Mouse (Mus musculus) CD8-positive naive resting alpha-beta T cell, adult 2 months (primary cell): ENCODE results near the gene Thoc3.

Experiments used
- DNase-seq, 2 experiments: peaks; one replicate each; pipeline ENCODE4 v3.0.0; 2022; ENCODE audit warnings: low read depth in 2 of 2, low spot score in 2 of 2

Gene Thoc3

DNA sequence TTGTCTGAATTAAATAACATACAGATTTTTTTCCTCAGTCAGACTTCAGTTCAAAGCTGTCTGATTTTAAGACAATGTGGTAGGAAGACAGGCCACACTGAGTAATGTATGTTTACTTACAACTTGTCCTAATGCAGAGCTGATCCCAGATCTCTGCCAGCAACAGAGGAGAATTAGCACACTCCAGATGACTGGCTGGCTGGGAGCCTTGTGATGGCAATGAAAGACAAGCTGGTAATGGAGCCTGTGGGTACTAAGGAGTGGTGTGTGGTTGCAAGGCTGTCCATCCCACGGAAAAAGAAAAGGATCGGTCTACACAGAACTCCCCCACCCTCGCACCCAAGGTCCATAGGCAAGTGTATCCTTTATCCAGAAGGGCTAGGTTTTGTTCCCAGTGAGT, 25.0 kb downstream of the Thoc3 start:
- no peak for DNase-seq

DNA sequence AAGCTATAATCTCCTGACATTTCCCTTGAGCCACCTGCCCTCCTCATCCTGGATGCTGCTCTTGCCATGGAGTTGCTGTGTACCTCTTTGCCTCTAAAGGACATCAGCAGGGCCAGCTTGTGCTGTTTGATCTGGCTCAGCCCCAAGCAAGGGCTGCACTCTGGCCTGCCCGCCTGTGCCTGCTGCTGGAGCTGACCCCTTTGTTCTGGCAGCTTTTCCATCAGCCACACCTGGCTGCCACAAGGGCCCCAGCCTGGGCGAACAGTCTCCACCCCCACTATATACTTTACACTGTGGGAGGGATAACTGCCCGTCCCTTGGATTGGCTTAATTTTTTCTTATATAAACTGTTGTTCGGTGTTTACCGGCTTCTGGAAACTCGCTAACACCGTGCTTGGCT, 28.7 kb downstream of the Thoc3 start:
- no peak for DNase-seq

DNA sequence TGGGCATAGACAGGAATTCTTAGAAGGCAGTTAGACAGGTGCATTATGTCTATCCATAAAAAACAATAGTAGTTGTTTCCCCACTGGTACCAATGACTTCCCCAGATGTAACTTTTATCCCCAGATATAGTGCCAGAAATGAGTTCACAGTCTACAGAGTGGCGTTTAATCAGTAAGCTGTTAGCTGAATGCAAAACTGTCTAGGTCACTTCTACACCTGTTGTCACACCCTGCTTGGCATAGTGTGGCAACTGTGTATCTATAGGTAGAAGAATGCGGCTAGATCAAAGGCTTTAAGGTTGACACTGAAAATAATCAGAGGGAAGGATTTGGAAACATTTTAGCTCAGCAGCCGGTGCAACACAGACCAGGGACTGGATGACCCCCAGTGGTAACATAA, 29.8 kb downstream of the Thoc3 start:
- DNase-seq = no peak

- no peak for DNase-seq
Observed at GRCm38 (mm10) chr13:54437083-54437482, 31.6 kb downstream of the Thoc3 start.

DNA sequence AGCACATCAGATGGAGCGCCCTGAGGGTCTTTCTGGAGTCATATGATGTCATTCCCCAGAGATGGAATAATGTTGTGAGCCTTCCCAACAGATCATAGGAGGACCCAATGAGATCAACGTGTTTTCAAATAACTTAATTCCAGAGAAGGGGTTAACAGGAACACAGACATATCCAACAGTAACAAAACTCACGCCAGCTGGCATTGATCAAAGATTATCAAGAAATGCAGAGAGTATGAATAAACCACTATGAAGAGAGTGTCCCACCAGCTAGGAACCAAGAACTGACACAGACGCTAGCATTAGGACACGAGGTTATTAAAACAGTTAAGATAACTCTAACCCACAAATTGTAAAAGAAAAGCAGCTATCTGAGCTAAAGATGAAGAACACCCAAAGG, 32.0 kb downstream of the Thoc3 start:
- DNase-seq = no peak

GRCm38 (mm10) chr13:54431161-54431560, 37.5 kb downstream of the Thoc3 start:
- DNase-seq = no peak

DNA sequence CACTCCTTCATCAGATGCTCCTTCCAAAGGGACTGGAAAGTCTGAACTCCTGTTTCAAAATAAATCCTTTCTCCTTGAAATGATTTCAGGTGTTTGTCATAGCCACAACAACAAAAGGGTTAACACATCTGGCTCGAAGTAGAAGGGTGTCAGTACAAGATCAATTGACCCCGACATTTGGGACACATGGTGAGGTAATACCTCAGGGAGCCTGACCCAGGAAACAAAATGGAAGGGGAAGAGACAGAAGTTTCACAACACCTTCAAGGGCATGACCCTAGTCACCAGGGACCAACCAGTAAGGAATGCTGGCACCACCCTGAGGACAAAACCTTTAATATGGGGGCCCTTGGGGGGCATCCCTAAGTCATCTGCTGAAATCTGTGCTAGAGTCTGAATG, 38.6 kb downstream of the Thoc3 start:
- DNase-seq = no peak

DNA sequence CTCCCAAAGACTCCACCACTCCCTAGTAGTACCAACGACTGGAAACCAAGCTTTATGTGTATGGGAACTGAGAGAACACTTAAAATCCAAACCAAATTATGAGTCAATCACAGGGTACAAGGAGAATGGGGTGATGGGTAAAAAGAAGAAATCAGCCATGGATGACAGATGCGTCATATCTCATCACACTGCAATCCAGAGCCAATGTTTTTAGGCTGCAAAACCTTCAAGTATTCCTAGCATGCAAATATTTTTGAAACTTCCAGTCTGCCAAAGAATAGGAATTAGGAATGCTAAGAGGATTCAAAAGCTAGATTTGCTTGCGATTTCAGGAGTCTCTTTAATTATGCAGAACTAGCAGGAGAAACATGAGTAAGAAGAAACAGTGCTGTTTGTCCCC, 39.9 kb downstream of the Thoc3 start:
- DNase-seq = no peak

DNA sequence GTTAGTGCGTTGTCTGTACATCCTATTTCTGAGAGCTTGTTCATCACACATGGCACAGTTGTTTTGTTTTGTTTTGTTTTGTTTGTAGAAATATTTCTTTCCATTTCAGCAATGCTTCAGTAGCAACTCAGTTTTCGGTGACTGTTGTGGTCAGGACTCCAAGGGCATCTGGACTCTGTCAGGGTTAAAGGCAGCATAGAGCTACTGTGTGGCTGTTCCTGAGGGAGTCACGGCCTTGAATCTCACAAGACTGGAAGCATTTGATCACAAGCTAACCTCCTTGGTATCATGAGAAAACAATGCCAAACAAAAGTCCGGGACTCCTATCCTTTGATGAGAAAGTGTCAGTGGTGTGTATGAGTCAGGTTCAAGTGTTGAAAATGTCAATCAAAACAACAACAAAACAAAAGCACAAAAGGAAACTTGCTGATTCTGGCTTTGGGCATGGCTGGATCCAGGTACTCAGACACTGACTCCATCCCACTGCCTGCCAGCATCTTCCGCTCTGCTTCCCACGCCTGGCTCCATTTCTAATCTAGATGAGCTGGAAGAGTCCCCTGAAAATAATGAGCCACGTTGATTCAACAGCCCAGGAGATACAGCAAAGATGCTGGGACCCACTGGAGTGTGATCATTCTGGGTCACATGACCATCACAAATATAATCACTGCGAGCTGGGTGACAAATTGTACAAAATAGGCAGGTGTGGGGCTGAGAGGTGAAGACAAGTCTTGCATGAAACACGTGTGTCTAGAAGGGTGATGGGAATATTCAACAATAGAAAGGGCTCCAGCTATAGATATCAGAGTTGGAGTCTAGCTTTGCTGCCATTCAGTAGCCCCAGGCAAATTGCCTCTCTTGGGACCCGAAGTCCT, 41.6 kb downstream of the Thoc3 start:
- no peak for DNase-seq

GRCm38 (mm10) chr13:54425269-54425668, 43.4 kb downstream of the Thoc3 start:
- DNase-seq = no peak

- no peak for DNase-seq
Observed at GRCm38 (mm10) chr13:54420226-54420625, 48.4 kb downstream of the Thoc3 start.

- DNase-seq = no peak
Observed at GRCm38 (mm10) chr13:54418781-54419327, 49.8 kb downstream of the Thoc3 start.

- DNase-seq = no peak
Observed at GRCm38 (mm10) chr13:54415059-54415458, 53.6 kb downstream of the Thoc3 start.

GRCm38 (mm10) chr13:54412721-54413120, 55.9 kb downstream of the Thoc3 start:
- DNase-seq = no peak

DNA sequence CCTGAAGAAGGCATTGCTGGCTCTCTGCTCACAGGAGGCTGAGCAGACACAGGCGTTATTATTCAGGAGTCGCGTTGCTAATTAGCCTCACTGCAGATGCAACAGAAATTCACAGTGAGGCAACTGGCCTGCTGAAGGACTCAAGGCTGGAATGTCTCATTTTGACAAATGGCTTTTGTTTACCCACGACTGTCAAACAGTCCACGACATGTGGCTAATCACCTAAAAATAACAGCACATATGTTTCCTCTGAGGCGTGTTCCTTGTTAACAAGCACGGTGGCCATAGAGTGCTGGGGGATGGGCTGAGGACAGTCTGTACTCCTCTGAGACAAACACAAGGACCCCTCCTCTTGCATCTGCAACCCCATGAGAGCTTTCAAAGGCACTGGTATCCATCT, 56.4 kb downstream of the Thoc3 start:
- DNase-seq = no peak

DNA sequence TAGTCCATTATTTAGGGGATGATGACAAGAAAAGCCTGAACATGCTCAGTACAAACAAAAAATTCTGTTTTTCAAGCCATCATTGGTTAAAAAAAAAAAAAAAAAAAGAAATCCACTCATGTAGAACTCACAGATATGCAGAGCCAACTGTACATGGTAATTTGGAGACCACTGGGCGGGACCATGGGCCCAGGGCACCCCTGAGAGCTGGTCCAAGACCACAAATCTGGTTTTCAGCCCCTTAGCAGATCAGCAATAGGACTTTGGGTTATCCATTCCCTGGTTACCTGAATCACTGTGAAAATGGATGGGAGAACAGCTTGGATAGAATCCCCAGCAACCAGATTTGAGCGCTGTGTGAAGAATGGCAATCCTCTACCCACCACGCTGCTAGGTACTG, 57.0 kb downstream of the Thoc3 start:
- DNase-seq = no peak
